Mouse (Mus musculus): ENCODE data around the gene Wdr19. TPM values are rescaled to one million over a fixed set of nuclear protein-coding genes. Genes with fewer than 3 reads are reported as not detected.

The Wdr19 gene
- polyA plus RNA-seq (2017; shearing (Covaris generic)): 1 to 10 TPM; 3.8 to 5.0 TPM

DNA sequence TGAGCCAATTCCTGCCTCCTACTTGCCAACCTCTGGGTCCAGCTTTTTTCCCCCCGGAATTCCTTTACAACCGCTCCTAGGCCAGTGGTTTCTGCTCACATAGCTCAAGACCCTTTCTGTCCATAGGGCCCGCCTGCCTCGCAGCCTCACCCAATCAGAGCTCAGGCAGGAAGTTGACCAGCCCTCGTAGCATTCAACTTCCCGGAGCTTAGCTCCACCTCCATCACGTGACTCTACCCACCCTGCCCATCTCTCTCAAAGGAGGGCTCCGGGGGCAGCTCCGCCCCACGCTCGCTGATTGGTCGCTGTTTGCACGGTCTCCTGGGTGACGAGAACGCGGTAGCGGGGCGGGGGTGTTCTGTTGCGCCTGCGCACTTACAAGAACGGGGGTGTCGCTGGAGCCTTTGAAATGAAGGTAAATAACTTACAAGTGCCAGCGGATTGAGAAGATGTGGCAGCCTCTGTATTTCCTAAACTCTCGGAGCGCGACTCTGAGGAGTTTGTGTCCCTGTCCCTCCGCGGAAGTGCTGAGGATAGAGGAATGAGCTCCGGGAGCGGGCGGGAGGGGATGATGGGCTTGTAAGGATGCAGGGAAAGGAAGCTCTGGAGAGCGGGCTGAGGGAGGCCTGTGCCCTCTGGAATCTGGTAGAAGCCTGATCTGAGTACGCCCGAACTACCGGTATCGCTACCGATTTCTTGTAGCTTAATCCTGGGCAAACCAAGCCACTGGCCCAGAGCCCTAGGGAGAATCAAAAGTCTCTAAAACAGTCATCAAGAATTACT, at the start of gene Wdr19:
TSS of gene Wdr19 (plus strand) at position 351 of the 783 bp plus-strand sequence.

Other genes starting within 250 kb of the Wdr19 start
- 1 to 10 TPM; 2.4 to 9.7 TPM for gene Tlr6, start 239.6 kb upstream of the Wdr19 start, polyA plus RNA-seq (2017; shearing (Covaris generic))
- 1 to 10 TPM; 1.2 to 2.2 TPM for gene Fam114a1, start 229.6 kb upstream of the Wdr19 start, polyA plus RNA-seq (2017; shearing (Covaris generic))
- 10 to 100 TPM; 16.7 to 20.0 TPM for gene Tmem156, start 107.6 kb upstream of the Wdr19 start, polyA plus RNA-seq (2017; shearing (Covaris generic))
- 10 to 100 TPM; 16.0 to 27.1 TPM for gene Klhl5, start 92.2 kb upstream of the Wdr19 start, polyA plus RNA-seq (2017; shearing (Covaris generic))
- gene Rfc1, start 136.0 kb downstream of the Wdr19 start, polyA plus RNA-seq (2017; shearing (Covaris generic)): 10 to 100 TPM; 40.7 to 49.0 TPM
- under 1 TPM in 1 of 2 experiments, not detected in 1; 0.23 TPM for gene Klb, start 148.6 kb downstream of the Wdr19 start, polyA plus RNA-seq (2017; shearing (Covaris generic))
- 1,000 to 10,000 TPM in 1 of 2 experiments, 100 to 1,000 TPM in 1; 778 to 1,266 TPM for gene Rpl9, start 191.7 kb downstream of the Wdr19 start, polyA plus RNA-seq (2017; shearing (Covaris generic))
- 10 to 100 TPM; 44.5 to 59.6 TPM for gene Lias, start 191.8 kb downstream of the Wdr19 start, polyA plus RNA-seq (2017; shearing (Covaris generic))
- 10 to 100 TPM; 48.0 to 50.2 TPM for gene Ugdh, start 236.3 kb downstream of the Wdr19 start, polyA plus RNA-seq (2017; shearing (Covaris generic))